Mouse (Mus musculus): ENCODE data around the gene Fntb. TPM values are rescaled to one million over a fixed set of nuclear protein-coding genes. Genes with fewer than 3 reads are reported as not detected.

Gene Fntb
- polyA plus RNA-seq, 1 experiment: 23.8 TPM

DNA sequence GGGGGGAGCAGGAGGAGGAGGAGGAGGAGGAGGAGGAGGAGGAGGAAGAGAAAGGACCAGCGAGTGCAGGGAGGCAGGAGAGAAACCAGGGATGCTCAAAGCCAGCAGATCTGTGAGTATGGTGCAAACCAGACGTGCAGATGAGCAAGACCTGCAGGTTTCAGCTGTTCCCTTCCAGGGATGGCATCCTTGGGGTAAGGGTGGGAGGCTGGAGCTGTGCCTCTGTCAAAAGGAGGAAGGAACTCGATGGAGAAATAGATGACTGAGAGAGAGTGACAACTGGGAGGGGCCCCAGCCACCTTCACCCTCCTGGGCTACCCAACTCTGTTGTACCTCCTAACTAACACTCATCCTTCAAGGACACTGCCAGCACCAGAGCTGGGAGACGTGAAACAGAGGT is 51.3 kb downstream of the Fntb start:
- no peak overlapping the region for H3ac ChIP-seq (ENCODE audit: control insufficient read depth, insufficient read length)
- no peak overlapping the region for H3K4me3 ChIP-seq
- H3K27me3 ChIP-seq (ENCODE audit: control insufficient read depth, insufficient read depth, insufficient read length): peaks cover 6% of the 10 kb centered on the region
- H3K36me3 ChIP-seq (ENCODE audit: control insufficient read depth, insufficient read depth): no peaks in the 10 kb centered on the region
- no peaks in the 10 kb centered on the region for H3K79me2 ChIP-seq (ENCODE audit: control insufficient read depth, insufficient read depth)
- H3K4me2 ChIP-seq (ENCODE audit: low read depth): no peak overlapping the region
- TF ChIP-seq USF1 (IDR thresholded peaks at IDR 0.05; ENCODE audit: low read depth) (no peak), MYOD1 (IDR thresholded peaks at IDR 0.05; ENCODE audit: control insufficient read depth in 1 of 3, insufficient read length in 2 of 3, low read depth in 2 of 3) (no peak), POLR2AphosphoS2 (IDR thresholded peaks at IDR 0.05; ENCODE audit: insufficient read length, low read depth) (no peak), TCF3 (IDR thresholded peaks at IDR 0.05; ENCODE audit: insufficient read length, low read depth) (no peak), POLR2A (IDR thresholded peaks at IDR 0.05; ENCODE audit: insufficient read length, low read depth) (no peak), MAX (IDR thresholded peaks at IDR 0.05; ENCODE audit: low read depth) (no peak), E2F4 (IDR thresholded peaks at IDR 0.05; ENCODE audit: insufficient read depth) (no peak), MYOG (IDR thresholded peaks at IDR 0.05; ENCODE audit: control insufficient read depth in 1 of 3, insufficient read depth in 1 of 3, insufficient read length in 2 of 3, low read depth in 2 of 3) (no peak), SRF (IDR thresholded peaks at IDR 0.05; ENCODE audit: control insufficient read depth, insufficient read length, low read depth) (no peak), TCF12 (IDR thresholded peaks at IDR 0.05; ENCODE audit: insufficient read depth, poor library complexity, severe bottlenecking) (no peak), CEBPB (IDR thresholded peaks at IDR 0.05; ENCODE audit: insufficient read depth, poor library complexity, severe bottlenecking) (no peak), REST (IDR thresholded peaks at IDR 0.05; ENCODE audit: insufficient read depth, insufficient read length) (no peak)

GRCm38 (mm10) chr12:76817176-76817575 is 51.8 kb downstream of the Fntb start:
- Histone ChIP-seq H3ac (ENCODE audit: control insufficient read depth, insufficient read length) (no peak overlapping the region), H3K4me2 (ENCODE audit: low read depth) (no peak overlapping the region), H3K4me3 (no peak overlapping the region), H3K36me3 (ENCODE audit: control insufficient read depth, insufficient read depth) (no peaks in the 10 kb centered on the region), H3K27me3 (ENCODE audit: control insufficient read depth, insufficient read depth, insufficient read length) (peaks cover 10% of the 10 kb centered on the region), H3K79me2 (ENCODE audit: control insufficient read depth, insufficient read depth) (no peaks in the 10 kb centered on the region)
- TF ChIP-seq E2F4 (IDR thresholded peaks at IDR 0.05; ENCODE audit: insufficient read depth) (no peak), TCF3 (IDR thresholded peaks at IDR 0.05; ENCODE audit: insufficient read length, low read depth) (no peak), REST (IDR thresholded peaks at IDR 0.05; ENCODE audit: insufficient read depth, insufficient read length) (no peak), CEBPB (IDR thresholded peaks at IDR 0.05; ENCODE audit: insufficient read depth, poor library complexity, severe bottlenecking) (no peak), POLR2AphosphoS2 (IDR thresholded peaks at IDR 0.05; ENCODE audit: insufficient read length, low read depth) (no peak), MYOG (IDR thresholded peaks at IDR 0.05; ENCODE audit: control insufficient read depth in 1 of 3, insufficient read depth in 1 of 3, insufficient read length in 2 of 3, low read depth in 2 of 3) (no peak), USF1 (IDR thresholded peaks at IDR 0.05; ENCODE audit: low read depth) (no peak), MYOD1 (IDR thresholded peaks at IDR 0.05; ENCODE audit: control insufficient read depth in 1 of 3, insufficient read length in 2 of 3, low read depth in 2 of 3) (no peak), MAX (IDR thresholded peaks at IDR 0.05; ENCODE audit: low read depth) (no peak), TCF12 (IDR thresholded peaks at IDR 0.05; ENCODE audit: insufficient read depth, poor library complexity, severe bottlenecking) (no peak), POLR2A (IDR thresholded peaks at IDR 0.05; ENCODE audit: insufficient read length, low read depth) (no peak), SRF (IDR thresholded peaks at IDR 0.05; ENCODE audit: control insufficient read depth, insufficient read length, low read depth) (no peak)

DNA sequence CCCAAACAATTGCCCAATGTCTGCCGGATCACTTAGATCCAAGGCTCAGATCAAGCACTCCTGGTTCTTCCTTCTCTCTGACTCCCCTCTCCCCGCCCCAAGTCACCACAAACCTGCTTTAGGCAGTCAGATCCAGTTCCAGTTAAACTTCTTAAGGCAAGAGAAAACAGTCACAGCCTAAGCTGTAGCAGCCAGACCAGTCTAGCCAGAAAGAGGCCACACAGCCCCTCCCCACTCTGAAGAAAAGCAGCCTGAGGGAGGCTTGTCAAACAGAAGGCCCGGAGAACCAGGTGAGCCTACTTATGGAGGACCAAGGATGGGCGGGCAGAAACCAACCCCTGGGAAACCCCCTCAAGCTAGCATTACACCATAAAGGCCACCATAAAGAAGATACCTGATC is 52.7 kb downstream of the Fntb start:
- H3ac ChIP-seq (ENCODE audit: control insufficient read depth, insufficient read length): no peak overlapping the region
- H3K4me2 ChIP-seq (ENCODE audit: low read depth): no peak overlapping the region
- no peaks in the 10 kb centered on the region for H3K36me3 ChIP-seq (ENCODE audit: control insufficient read depth, insufficient read depth)
- no peak overlapping the region for H3K4me3 ChIP-seq
- H3K27me3 ChIP-seq (ENCODE audit: control insufficient read depth, insufficient read depth, insufficient read length): peaks cover 18% of the 10 kb centered on the region
- TF ChIP-seq MYOG (IDR thresholded peaks at IDR 0.05; ENCODE audit: control insufficient read depth in 1 of 3, insufficient read depth in 1 of 3, insufficient read length in 2 of 3, low read depth in 2 of 3): no peak
- no peak for TF ChIP-seq E2F4 (IDR thresholded peaks at IDR 0.05; ENCODE audit: insufficient read depth)
- no peak for TF ChIP-seq POLR2A (IDR thresholded peaks at IDR 0.05; ENCODE audit: insufficient read length, low read depth)
- no peak for TF ChIP-seq REST (IDR thresholded peaks at IDR 0.05; ENCODE audit: insufficient read depth, insufficient read length)
- no peak for TF ChIP-seq SRF (IDR thresholded peaks at IDR 0.05; ENCODE audit: control insufficient read depth, insufficient read length, low read depth)
- TF ChIP-seq TCF12 (IDR thresholded peaks at IDR 0.05; ENCODE audit: insufficient read depth, poor library complexity, severe bottlenecking): no peak
- TF ChIP-seq MYOD1 (IDR thresholded peaks at IDR 0.05; ENCODE audit: control insufficient read depth in 1 of 3, insufficient read length in 2 of 3, low read depth in 2 of 3): no peak
- no peaks in the 10 kb centered on the region for H3K79me2 ChIP-seq (ENCODE audit: control insufficient read depth, insufficient read depth)

DNA sequence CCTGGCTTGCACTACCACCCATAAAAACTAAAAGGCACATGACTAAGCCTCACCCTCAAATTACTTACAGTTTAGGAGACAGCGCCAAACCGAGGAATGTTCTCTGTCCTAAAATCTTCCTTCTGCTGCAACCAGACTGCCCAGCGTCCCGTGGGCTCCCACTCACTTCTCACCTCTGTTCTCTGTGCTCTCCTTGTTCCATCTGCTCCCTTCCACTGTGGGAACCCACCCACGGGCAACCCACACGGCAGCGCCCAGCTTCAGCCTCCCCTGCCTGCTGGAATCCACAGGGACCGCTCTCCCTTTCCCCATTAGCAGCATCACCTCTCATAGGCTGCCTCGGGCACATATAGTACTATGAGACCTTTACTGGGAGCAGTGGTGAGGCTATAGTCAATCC is 53.5 kb downstream of the Fntb start:
- no peaks in the 10 kb centered on the region for H3K36me3 ChIP-seq (ENCODE audit: control insufficient read depth, insufficient read depth)
- TF ChIP-seq MYOG (IDR thresholded peaks at IDR 0.05; ENCODE audit: control insufficient read depth in 1 of 3, insufficient read depth in 1 of 3, insufficient read length in 2 of 3, low read depth in 2 of 3) (no peak), REST (IDR thresholded peaks at IDR 0.05; ENCODE audit: insufficient read depth, insufficient read length) (no peak), MYOD1 (IDR thresholded peaks at IDR 0.05; ENCODE audit: control insufficient read depth in 1 of 3, insufficient read length in 2 of 3, low read depth in 2 of 3) (no peak), USF1 (IDR thresholded peaks at IDR 0.05; ENCODE audit: low read depth) (no peak), SRF (IDR thresholded peaks at IDR 0.05; ENCODE audit: control insufficient read depth, insufficient read length, low read depth) (no peak), POLR2A (IDR thresholded peaks at IDR 0.05; ENCODE audit: insufficient read length, low read depth) (no peak), POLR2AphosphoS2 (IDR thresholded peaks at IDR 0.05; ENCODE audit: insufficient read length, low read depth) (no peak), TCF12 (IDR thresholded peaks at IDR 0.05; ENCODE audit: insufficient read depth, poor library complexity, severe bottlenecking) (no peak), TCF3 (IDR thresholded peaks at IDR 0.05; ENCODE audit: insufficient read length, low read depth) (no peak), MAX (IDR thresholded peaks at IDR 0.05; ENCODE audit: low read depth) (no peak), E2F4 (IDR thresholded peaks at IDR 0.05; ENCODE audit: insufficient read depth) (no peak), CEBPB (IDR thresholded peaks at IDR 0.05; ENCODE audit: insufficient read depth, poor library complexity, severe bottlenecking) (no peak)
- H3ac ChIP-seq (ENCODE audit: control insufficient read depth, insufficient read length): no peak overlapping the region
- no peak overlapping the region for H3K4me2 ChIP-seq (ENCODE audit: low read depth)
- no peak overlapping the region for H3K4me3 ChIP-seq
- H3K27me3 ChIP-seq (ENCODE audit: control insufficient read depth, insufficient read depth, insufficient read length): peaks cover 13% of the 10 kb centered on the region
- no peaks in the 10 kb centered on the region for H3K79me2 ChIP-seq (ENCODE audit: control insufficient read depth, insufficient read depth)

All from myocyte (in vitro differentiated cells).